Mouse (Mus musculus) layer of hippocampus, postnatal 14 days (tissue): ENCODE data around the gene Ccdc85c. TPM values are rescaled to one million over a fixed set of nuclear protein-coding genes. Genes with fewer than 3 reads are reported as not detected.
A peak's percentile ranks its signal among the peaks of the same experiment; 100 is the strongest.

Experiments
- DNase-seq, 2 experiments: peaks; one replicate each; pipeline ENCODE4 v3.0.0; 2021 to 2022; ENCODE audit warnings: low spot score in 2 of 2, mixed read lengths in 1 of 2
- total RNA-seq, 2 experiments: library from RNA; stranded (reverse); gene quantifications; 2 replicates each; pipeline ENCODE4 v1.2.3; 2021

Gene Ccdc85c
- total RNA-seq, 2 experiments from 2014 or later, result 55.9 to 57.4 TPM

DNA sequence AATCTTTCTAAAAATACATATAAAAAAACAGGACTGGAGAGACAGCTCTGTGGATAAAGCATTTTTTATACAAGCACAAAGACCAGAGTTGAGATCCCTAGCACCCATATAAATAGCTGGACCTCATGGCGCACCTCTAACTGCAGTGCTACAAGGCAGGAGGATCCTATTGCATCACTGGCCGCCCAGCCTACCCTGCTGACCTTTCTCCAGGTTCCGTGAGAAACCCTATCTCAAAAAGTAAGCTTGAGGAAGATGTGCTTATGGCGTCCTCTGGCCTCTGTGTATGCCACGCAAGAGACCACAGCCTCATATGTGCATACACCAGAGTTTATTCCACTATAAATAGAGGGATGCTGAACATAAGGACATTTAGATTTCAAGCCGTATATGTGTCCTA lies 93.5 kb downstream of the Ccdc85c start:
- DNase-seq, result no peak

GRCm38 (mm10) chr12:108179321-108180266 lies 95.6 kb downstream of the Ccdc85c start, which contains the start of gene Ccnk:
Gene Ccnk (plus strand): TSS chr12:108179579.
- DNase-seq, result peak; percentile 99

DNA sequence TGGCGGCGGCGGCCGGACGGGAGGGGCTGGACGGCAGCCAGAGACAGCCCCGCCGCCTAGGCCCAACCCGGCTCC lies 96.1 kb downstream of the Ccdc85c start, which contains the start of gene Setd3:
Gene Setd3 (minus strand): TSS at position 69 of the 75 bp plus-strand sequence.
- no peak for DNase-seq

GRCm38 (mm10) chr12:108178331-108179245 lies 96.6 kb downstream of the Ccdc85c start:
- peak; percentile 50 to 58 for DNase-seq

GRCm38 (mm10) chr12:108176366-108176765 lies 98.9 kb downstream of the Ccdc85c start:
- no peak for DNase-seq

GRCm38 (mm10) chr12:108174606-108175505 lies 100.4 kb downstream of the Ccdc85c start:
- no peak for DNase-seq

GRCm38 (mm10) chr12:108172639-108173038 lies 102.6 kb downstream of the Ccdc85c start:
- DNase-seq, result no peak

DNA sequence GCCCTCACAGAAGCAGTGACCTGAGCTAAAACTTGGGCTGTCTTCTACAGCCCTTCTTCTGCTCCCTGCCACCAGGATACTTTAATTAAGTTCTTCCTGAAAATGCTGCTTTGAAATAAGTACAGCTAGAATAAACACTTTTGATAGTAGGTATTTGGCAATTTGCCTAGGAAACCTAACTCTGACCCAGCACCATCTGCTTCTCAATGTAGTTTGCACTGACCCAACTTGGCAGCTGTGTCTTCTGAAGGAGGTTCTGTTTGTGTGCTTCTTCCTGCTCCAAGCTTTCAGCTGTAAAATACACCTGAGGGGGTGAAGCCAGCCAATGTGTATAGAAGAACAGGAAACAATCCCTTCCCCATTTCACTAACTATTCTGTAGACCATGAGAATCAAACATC lies 103.9 kb downstream of the Ccdc85c start:
- no peak for DNase-seq

GRCm38 (mm10) chr12:108170467-108170866 lies 104.8 kb downstream of the Ccdc85c start:
- no peak for DNase-seq

DNA sequence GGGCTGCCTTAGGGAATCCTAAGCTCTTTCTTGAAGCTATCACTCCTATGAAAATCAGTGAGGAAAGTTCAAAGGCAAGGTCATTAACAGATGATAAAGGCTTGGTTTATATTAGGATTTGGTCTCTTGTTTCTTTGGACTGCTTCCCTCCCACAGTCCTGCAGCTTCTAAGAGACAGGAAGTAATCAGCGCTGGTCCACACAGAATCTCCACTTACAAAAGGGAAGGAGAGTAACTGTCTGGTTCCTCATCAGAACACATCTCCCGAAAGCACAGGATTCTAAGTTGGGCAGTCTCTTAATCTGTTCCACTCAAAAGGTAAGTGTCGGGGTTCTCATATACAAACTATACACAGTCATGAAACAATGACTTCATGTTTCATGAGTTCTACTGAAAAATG lies 106.3 kb downstream of the Ccdc85c start:
- DNase-seq, result no peak

- no peak for DNase-seq
Measured at GRCm38 (mm10) chr12:108163706-108164105, 111.5 kb downstream of the Ccdc85c start.

DNA sequence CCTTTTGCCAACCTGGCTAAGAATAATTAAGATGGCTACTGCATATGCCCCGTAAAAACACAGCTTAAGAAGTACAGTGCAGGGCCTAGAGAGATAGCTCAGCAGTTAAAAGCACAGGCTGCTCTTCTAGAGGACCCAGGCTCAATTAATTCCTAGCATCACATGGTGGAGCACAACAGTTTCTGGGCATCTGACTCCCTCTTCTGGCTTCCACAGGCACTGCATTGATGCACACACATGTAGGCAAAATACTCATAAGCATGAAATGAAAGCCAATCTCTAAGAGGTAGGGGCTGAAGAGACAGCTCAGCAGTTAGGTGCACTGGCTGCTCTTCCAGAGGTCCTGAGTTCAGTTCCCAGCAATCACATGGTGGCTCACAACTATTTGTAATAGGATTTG lies 113.2 kb downstream of the Ccdc85c start:
- peak; percentile 21 to 45 for DNase-seq

DNA sequence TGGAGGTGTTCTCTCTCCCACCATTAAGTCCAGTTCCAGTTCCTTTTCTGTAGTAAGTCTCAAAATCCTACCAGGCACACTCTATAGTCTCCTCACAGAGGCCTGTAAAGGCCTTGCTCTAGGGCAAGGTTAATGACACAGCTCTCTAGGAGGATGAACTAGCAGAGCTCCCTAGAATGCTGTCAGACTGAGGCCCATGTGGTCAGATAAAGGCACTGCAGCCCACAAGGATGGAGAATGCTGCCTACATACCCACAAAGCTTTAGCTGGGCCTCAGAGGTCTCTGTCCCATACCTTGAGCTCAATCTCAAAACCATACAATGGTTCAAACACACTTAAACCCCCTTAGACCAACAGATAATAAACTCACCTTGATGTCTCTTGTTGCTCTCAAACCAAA lies 115.4 kb downstream of the Ccdc85c start:
- no peak for DNase-seq

Other genes starting within 250 kb of the Ccdc85c start
- 100 to 1,000 TPM; 113 to 116 TPM for gene Setd3, start 96.1 kb downstream of the Ccdc85c start, total RNA-seq
- 10 to 100 TPM; 28.1 to 32.0 TPM for gene Ccnk, start 95.8 kb downstream of the Ccdc85c start, total RNA-seq
- 1 to 10 TPM; 4.1 to 5.2 TPM for gene Hhipl1, start 30.8 kb upstream of the Ccdc85c start, total RNA-seq
- gene Cyp46a1, start 59.0 kb upstream of the Ccdc85c start, total RNA-seq, result 100 to 1,000 TPM; 122 to 136 TPM
- 10 to 100 TPM; 55.0 to 55.4 TPM for gene Eml1, start 95.5 kb upstream of the Ccdc85c start, total RNA-seq